Mouse (Mus musculus) E14TG2a.4 (cell line): ENCODE measurements at regions not wholly inside any gene's neighbourhood (a gene's known extent, or its start where the extent isn't known, plus 50 kb on each side); places are given as distances from the start of the nearest gene placed in this dataset.

ENCODE experiments used
- CTCF ChIP-seq: conservative IDR thresholded peaks from 2 replicates; pipeline ENCODE4 v1.5.1; 2014; ENCODE audit warnings: low read length
- NANOG ChIP-seq: IDR thresholded peaks from 2 replicates; pipeline ENCODE4 v1.6.1; 2014; ENCODE audit warnings: borderline replicate concordance, low read length, mixed read lengths
- POU5F1 ChIP-seq: IDR thresholded peaks from 2 replicates; pipeline ENCODE4 v1.6.1; 2014; ENCODE audit warnings: low read length, borderline replicate concordance

- no peak for TF ChIP-seq CTCF
- no peak for TF ChIP-seq POU5F1
- no peak for TF ChIP-seq NANOG
Measured at GRCm38 (mm10) chr6:51200207-51200606, 232.3 kb upstream of the Nfe2l3 start.
